Mouse (Mus musculus) kidney, adult 9 months (tissue): ENCODE measurements at regions not wholly inside any gene's neighbourhood (a gene's known extent, or its start where the extent isn't known, plus 50 kb on each side); places are given as distances from the start of the nearest gene placed in this dataset.

ENCODE experiments used
- DNase-seq: peaks from one replicate; pipeline ENCODE4 v3.0.0; 2022

- DNase-seq: no peak
Measured at GRCm38 (mm10) chr8:84336376-84336775, 51.9 kb upstream of the Cacna1a start.

GRCm38 (mm10) chr8:84334333-84334732 lies 53.9 kb upstream of the Cacna1a start:
- DNase-seq: peak; percentile 93

- no peak for DNase-seq
Measured at GRCm38 (mm10) chr8:84331562-84331961, 56.7 kb upstream of the Cacna1a start.

- DNase-seq: no peak
Measured at GRCm38 (mm10) chr8:84329535-84329934, 58.7 kb upstream of the Cacna1a start.

GRCm38 (mm10) chr8:84322761-84323160 lies 52.6 kb upstream of the Ccdc130 start:
- DNase-seq: no peak

GRCm38 (mm10) chr8:84321841-84322240 lies 51.7 kb upstream of the Ccdc130 start:
- no peak for DNase-seq
